Mouse (Mus musculus): ENCODE measurements at regions not wholly inside any gene's neighbourhood (a gene's known extent, or its start where the extent isn't known, plus 50 kb on each side); places are given as distances from the start of the nearest gene placed in this dataset.
"Not testable (repeated sequence)": the region's sequence is repeated elsewhere in the genome, so short reads cannot be mapped to it uniquely, and the experiment has no call there.

- peak; percentile 94 for DNase-seq (ENCODE audit: low read depth, low spot score)
These were observed 219.1 kb downstream of the Gm31371 start for GRCm38 (mm10) chr8:20122067-20122925.

- DNase-seq (ENCODE audit: low read depth, low spot score), result not testable (repeated sequence)
These were observed 220.4 kb downstream of the Gm31371 start for GRCm38 (mm10) chr8:20123545-20123944.

- not testable (repeated sequence) for DNase-seq (ENCODE audit: low read depth, low spot score)
These were observed 227.4 kb downstream of the Gm15319 start for GRCm38 (mm10) chr8:20135626-20136025.

- DNase-seq (ENCODE audit: low read depth, low spot score), result not testable (repeated sequence)
These were observed 217.6 kb downstream of the Gm15319 start for GRCm38 (mm10) chr8:20145436-20145835.

GRCm38 (mm10) chr8:20151317-20152047 is 211.5 kb downstream of the Gm15319 start:
- not testable (repeated sequence) for DNase-seq (ENCODE audit: low read depth, low spot score)

- DNase-seq (ENCODE audit: low read depth, low spot score), result not testable (repeated sequence)
These were observed 208.9 kb downstream of the Gm15319 start for GRCm38 (mm10) chr8:20154091-20154490.

Data from WW6 (cell line).